Mouse (Mus musculus): ENCODE measurements at regions not wholly inside any gene's neighbourhood (a gene's known extent, or its start where the extent isn't known, plus 50 kb on each side); places are given as distances from the start of the nearest gene placed in this dataset.
A peak's percentile ranks its signal among the peaks of the same experiment; 100 is the strongest.
"Not testable (repeated sequence)": the region's sequence is repeated elsewhere in the genome, so short reads cannot be mapped to it uniquely, and the experiment has no call there.

- no peak for DNase-seq (ENCODE audit: low spot score)
Observed at GRCm38 (mm10) chr16:8246445-8246844, 178.5 kb downstream of the Tmem114 start.

- DNase-seq (ENCODE audit: low spot score), result no peak
Observed at GRCm38 (mm10) chr16:8245612-8246011, 179.3 kb downstream of the Tmem114 start.

GRCm38 (mm10) chr16:8234351-8234750, 190.6 kb downstream of the Tmem114 start:
- no peak for DNase-seq (ENCODE audit: low spot score)

- peak; percentile 57 for DNase-seq (ENCODE audit: low spot score)
Observed at GRCm38 (mm10) chr16:8232079-8232478, 192.9 kb downstream of the Tmem114 start.

- no peak for DNase-seq (ENCODE audit: low spot score)
Observed at GRCm38 (mm10) chr16:8223625-8224300, 201.2 kb downstream of the Tmem114 start.

GRCm38 (mm10) chr16:8208251-8209181, 216.4 kb downstream of the Tmem114 start:
- peak; percentile 67 for DNase-seq (ENCODE audit: low spot score)

GRCm38 (mm10) chr16:8205014-8205413, 219.9 kb downstream of the Tmem114 start:
- no peak for DNase-seq (ENCODE audit: low spot score)

- no peak for DNase-seq (ENCODE audit: low spot score)
Observed at GRCm38 (mm10) chr16:8201306-8201705, 223.6 kb downstream of the Tmem114 start.

GRCm38 (mm10) chr16:8198771-8199562, 226.0 kb downstream of the Tmem114 start:
- no peak for DNase-seq (ENCODE audit: low spot score)

GRCm38 (mm10) chr16:8189472-8190240, 235.3 kb downstream of the Tmem114 start:
- DNase-seq (ENCODE audit: low spot score), result peak; percentile 13

- DNase-seq (ENCODE audit: low spot score), result peak; percentile 24
Observed at GRCm38 (mm10) chr16:8189071-8189470, 235.9 kb downstream of the Tmem114 start.

- peak; percentile 12 for DNase-seq (ENCODE audit: low spot score)
Observed at GRCm38 (mm10) chr16:8188505-8188904, 236.4 kb downstream of the Tmem114 start.

GRCm38 (mm10) chr16:8184781-8185180, 240.2 kb downstream of the Tmem114 start:
- DNase-seq (ENCODE audit: low spot score), result no peak

- DNase-seq (ENCODE audit: low spot score), result no peak
Observed at GRCm38 (mm10) chr16:8178946-8179345, 246.0 kb downstream of the Tmem114 start.

GRCm38 (mm10) chr16:8177226-8177625, 247.7 kb downstream of the Tmem114 start:
- DNase-seq (ENCODE audit: low spot score), result not testable (repeated sequence)

GRCm38 (mm10) chr16:8176126-8176525, 248.8 kb downstream of the Tmem114 start:
- DNase-seq (ENCODE audit: low spot score), result no peak

Measured in heart, adult 8-10 months (tissue).